Mouse (Mus musculus) brain, embryonic 14.5 days (tissue): ENCODE data around the gene Grhl1.

ENCODE experiments used
- CTCF ChIP-seq: fragments of 200-500 bp; IDR thresholded peaks from 2 replicates; pipeline ENCODE4 v1.5.1; 2012; ENCODE audit warnings: inconsistent platforms, mild to moderate bottlenecking, moderate library complexity, borderline replicate concordance; ENCODE audit not compliant: insufficient read depth, insufficient read length; ENCODE audit errors: extremely low read depth
- POLR2A ChIP-seq: fragments of 200-500 bp; IDR thresholded peaks from 2 replicates; pipeline ENCODE4 v1.6.1; 2012; ENCODE audit warnings: mild to moderate bottlenecking, inconsistent platforms, borderline replicate concordance; ENCODE audit not compliant: poor library complexity, insufficient read depth, insufficient read length, severe bottlenecking; ENCODE audit errors: extremely low read depth

GRCm38 (mm10) chr12:24547686-24548085 is 24.4 kb upstream of the Grhl1 start:
- TF ChIP-seq POLR2A: no peak
- TF ChIP-seq CTCF: no peak
